Mouse (Mus musculus): ENCODE measurements at regions not wholly inside any gene's neighbourhood (a gene's known extent, or its start where the extent isn't known, plus 50 kb on each side); places are given as distances from the start of the nearest gene placed in this dataset.

DNA sequence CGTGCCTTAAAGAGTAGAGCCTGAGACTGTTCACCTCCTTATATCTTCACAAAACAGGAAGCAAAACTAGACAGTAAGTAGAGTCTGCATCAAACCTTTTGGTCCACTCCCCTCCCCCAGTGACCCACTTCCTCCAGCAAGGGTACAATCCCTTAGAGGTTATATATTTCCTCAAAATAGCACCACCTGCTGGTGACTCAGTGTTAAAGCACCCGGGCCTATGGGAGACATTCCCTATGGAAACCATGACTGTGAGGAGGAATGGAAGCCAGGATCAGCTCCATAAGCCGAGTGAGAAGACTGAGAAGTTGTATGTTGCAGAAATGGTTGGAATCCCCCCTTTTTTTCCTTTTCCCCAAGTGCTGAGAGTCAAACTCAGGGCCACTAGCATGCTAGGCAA is 66.5 kb upstream of the 4931429L15Rik start:
- TF ChIP-seq CTCF (IDR thresholded peaks at IDR 0.05 in 2 of 3, conservative IDR thresholded peaks at IDR 0.05 in 1 of 3; ENCODE audit: control insufficient read depth in 1 of 3, insufficient read depth in 1 of 3, low read depth in 2 of 3, low read length in 3 of 3, poor library complexity in 1 of 3, severe bottlenecking in 1 of 3): peak in 2 of 3 experiments; percentile 17 to 26; a peak in 2 of 6 replicates
- TF ChIP-seq EP300 (IDR thresholded peaks at IDR 0.05; ENCODE audit: low read depth in 1 of 2, low read length in 2 of 2): no peak
- no peak for TF ChIP-seq SIN3A (IDR thresholded peaks at IDR 0.05; ENCODE audit: low read length)
- no peak for TF ChIP-seq RCOR1 (IDR thresholded peaks at IDR 0.05; ENCODE audit: low read depth, low read length)
- TF ChIP-seq UBTF (IDR thresholded peaks at IDR 0.05; ENCODE audit: borderline replicate concordance, insufficient read depth, low read depth, low read length): no peak
- no peak for TF ChIP-seq ETS1 (IDR thresholded peaks at IDR 0.05; ENCODE audit: low read depth, low read length)

Data from MEL (cell line).